Mouse (Mus musculus) liver, adult 2 months (tissue): ENCODE measurements at regions not wholly inside any gene's neighbourhood (a gene's known extent, or its start where the extent isn't known, plus 50 kb on each side); places are given as distances from the start of the nearest gene placed in this dataset.

Source experiments
- CTCF ChIP-seq: fragments of 200-500 bp; IDR thresholded peaks from 2 replicates; pipeline ENCODE4 v1.5.1; 2011; ENCODE audit warnings: low read depth, low read length, control low read depth
- POLR2A ChIP-seq: fragments of 200-500 bp; IDR thresholded peaks from 2 replicates; pipeline ENCODE4 v1.6.1; 2011; ENCODE audit warnings: low read length, control low read depth; ENCODE audit not compliant: insufficient read depth; ENCODE audit errors: extremely low read depth

DNA sequence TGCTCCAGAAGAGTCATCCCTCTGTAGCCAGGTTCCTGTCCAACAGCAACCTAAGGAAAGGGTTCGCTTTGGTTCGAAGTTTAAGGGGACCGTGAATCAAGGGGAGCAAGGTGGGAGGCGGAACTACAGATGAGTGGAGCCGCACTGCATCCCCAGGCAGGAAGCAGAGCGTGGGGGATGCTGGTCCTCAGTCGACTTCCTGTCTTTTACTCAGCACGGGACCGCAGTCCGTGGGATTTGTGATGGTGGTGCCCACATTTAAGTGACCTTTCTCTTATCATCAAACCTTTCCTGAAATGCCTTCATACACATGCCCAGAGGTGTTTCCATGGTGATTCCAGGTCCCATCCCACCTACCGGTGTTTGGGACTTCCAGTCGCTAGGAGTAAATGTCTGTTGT lies 278.2 kb downstream of the 3100002H09Rik start:
- no peak for TF ChIP-seq CTCF
- TF ChIP-seq POLR2A = no peak
